Mouse (Mus musculus) left cerebral cortex, postnatal 14 days (tissue): ENCODE data around the gene Yipf2. TPM values are rescaled to one million over a fixed set of nuclear protein-coding genes. Genes with fewer than 3 reads are reported as not detected.
"Not testable (repeated sequence)": the region's sequence is repeated elsewhere in the genome, so short reads cannot be mapped to it uniquely, and the experiment has no call there.

Experiments
- DNase-seq, 2 experiments: peaks; one replicate each; pipeline ENCODE4 v3.0.0; 2021 to 2022; ENCODE audit warnings: low spot score in 2 of 2, mixed read lengths in 1 of 2
- intact Hi-C: fragments of 180-260 bp; cut with DNase I; formaldehyde crosslinking; loops from one replicate; pipeline ENCODE4 v1.15.1; 2025
- total RNA-seq, 2 experiments: library from RNA; stranded (reverse); gene quantifications; 2 replicates each; pipeline ENCODE4 v1.2.3; 2021

Yipf2 gene
- total RNA-seq, 2 experiments from 2014 or later, result 17.5 to 19.2 TPM

DNA sequence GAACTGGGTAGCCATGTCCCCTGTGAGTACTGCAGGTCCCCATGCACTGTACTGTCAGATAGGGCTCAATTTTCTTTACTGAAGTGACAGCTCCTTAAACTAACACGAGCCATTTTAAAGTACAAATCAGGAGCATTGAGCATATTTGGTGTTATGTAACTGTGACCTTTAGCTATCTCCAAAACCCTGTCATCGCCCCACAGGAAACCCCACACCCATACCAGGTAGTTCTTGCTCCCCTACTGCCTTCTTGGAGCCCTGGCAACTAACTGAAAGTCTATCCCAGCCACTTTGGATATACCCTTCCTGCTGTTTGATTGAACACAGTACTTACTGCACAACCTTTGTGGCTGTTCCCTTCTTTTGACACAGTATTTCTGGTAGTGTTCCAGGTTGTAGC lies 25.6 kb downstream of the Yipf2 start:
- no peak for DNase-seq
- intact Hi-C loops, result no loop called here

DNA sequence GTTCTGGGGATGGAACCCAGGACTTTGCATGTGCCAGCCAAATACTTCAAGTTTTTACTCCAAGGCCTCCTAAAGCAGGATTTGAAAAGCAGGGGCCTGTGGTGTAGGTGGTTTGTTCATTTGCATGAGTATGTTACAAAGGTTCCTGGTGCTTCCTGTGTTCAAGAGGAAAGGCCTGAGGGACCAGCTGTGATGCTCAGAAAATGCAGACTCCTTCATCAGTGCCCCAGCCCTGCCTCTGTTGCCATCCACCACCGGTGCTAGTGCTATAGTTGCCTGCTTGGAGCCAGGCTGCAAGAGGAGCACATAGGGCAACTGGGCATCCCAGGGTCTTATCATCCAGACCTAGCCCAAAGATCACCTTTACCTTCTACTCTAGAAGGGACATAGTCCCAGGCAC lies 26.1 kb downstream of the Yipf2 start:
- no peak for DNase-seq
- intact Hi-C loops, result no loop called here

DNA sequence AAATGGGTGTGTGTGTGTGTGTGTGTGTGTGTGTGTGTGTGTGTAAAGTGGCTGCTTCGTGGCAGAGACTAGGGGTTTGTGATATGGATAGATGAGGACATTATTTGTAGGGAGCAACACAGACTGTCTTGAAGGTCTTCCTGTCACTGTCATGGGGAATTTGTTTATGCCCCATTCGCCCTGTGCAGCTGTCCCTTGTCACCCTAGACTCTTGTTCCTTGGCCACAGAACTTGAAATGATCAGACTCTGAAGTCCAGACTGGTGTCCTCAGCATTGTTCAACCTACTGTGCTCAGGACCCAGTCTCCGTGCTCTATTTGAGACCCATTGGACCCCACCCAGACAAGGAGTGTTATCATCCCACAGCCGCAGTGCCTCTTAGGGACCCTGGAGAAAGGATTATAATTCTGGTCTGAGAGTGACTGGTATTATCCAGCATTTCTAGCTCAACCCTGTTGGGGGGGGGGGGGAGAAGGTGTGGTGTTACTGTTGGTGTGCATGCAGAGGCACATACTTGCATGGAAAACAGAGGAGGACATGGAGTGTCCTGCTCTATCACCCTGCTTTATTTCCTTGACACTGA lies 27.5 kb downstream of the Yipf2 start:
- intact Hi-C loops, result no loop called here
- DNase-seq, result no peak

DNA sequence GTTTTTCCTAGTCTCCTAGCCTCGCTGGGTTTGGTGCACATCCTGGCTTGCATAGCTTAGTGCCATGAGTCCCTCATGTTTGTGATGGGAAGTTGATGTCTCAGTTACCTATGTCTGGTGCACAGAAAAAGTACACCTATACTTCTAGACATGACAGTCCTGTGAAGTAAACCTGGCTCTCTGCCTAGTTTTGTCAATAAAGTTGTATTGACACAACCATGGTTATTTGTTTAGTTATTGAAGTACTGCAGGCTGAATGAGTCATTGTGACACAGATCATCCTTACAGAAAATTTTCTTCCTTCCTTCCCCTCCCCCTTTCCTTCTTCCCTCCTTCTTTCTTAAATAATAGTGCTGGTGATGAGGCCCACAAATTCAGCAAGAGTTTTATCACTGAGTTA lies 28.2 kb downstream of the Yipf2 start:
- no peak for DNase-seq
- intact Hi-C loops, result no loop called here

DNA sequence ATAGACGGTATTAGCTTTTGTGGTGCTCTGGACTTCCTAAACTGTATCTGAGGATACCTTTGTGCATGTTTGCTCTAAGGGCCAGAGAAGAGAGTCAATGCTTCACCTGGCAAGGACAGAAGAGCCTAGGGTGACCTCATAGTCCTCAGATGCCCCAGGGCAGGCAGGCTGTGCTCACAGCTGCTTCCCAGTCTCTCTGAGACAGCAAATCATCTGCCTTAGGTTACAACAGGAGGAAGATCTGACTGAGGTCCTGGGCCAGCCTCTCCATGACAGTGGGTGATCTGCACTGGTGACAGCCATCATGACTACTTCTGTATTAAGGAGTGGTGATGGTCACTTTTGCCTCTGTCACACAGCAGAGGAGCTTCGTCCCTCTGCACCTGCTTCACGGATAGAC lies 33.5 kb downstream of the Yipf2 start:
- intact Hi-C loops, result no loop called here
- no peak for DNase-seq

DNA sequence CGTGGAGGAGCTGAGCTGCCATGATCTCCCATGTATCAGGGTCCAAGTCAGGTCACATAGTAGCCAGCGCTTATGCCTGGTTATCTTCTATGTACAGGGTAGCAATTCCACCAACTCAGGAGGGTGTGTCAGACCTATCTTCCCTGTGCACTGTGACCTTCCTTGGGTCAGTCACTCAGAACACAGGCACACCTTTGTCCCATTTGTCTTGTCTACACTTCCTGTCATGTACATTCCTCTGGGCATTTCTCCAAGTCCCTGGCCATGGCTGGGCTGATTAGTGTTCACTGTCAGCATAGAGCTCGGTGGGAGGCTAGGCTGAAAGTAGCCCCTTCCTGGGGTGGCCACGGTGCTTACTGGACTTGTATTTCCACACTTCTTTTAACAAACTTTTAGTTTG lies 34.3 kb downstream of the Yipf2 start:
- intact Hi-C loops, result no loop called here

DNA sequence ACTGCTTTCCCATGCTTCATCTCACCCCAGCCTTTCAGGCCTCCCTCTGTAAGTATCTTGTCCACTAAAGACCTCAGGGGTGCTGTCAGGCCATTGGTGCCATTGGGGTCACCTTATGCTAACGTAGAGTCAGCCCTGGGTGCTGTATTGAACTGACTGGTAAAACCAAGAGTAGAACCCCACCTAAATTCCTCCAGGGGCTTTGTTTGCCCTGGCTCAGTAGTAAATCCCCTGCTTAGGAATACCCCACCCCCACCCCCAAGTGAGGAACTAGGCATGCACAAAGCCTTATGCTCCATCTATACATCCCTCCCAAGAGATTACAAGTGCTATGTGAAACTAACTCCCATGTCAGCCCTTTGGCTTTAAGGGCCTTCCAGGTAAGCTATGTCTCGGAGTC lies 35.1 kb downstream of the Yipf2 start:
- intact Hi-C loops, result no loop called here

More for the DNA sequence above, 34.3 kb downstream of the Yipf2 start:
- DNase-seq, result no peak

DNA sequence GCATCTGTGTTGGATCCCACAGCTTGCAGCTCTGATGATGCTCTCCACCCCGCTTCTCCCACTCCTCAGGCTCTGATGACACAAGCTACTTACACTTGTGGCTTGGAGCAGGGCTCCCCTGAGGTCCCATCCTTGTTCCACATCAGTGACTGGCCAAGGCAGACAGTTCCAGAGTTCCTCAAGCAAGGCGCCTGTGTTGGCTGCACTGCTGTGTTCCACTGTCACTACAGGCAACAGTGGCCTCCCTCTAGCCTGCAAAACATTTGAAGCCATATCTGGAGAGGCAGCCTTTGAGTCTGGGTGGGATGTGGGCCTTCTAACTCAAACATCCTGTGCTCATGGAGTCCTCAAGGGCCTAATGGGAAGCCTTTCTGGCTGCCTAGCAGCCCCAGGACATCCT lies 35.6 kb downstream of the Yipf2 start:
- no peak for DNase-seq
- intact Hi-C loops, result no loop called here

More for the DNA sequence above, 35.1 kb downstream of the Yipf2 start:
- no peak for DNase-seq

DNA sequence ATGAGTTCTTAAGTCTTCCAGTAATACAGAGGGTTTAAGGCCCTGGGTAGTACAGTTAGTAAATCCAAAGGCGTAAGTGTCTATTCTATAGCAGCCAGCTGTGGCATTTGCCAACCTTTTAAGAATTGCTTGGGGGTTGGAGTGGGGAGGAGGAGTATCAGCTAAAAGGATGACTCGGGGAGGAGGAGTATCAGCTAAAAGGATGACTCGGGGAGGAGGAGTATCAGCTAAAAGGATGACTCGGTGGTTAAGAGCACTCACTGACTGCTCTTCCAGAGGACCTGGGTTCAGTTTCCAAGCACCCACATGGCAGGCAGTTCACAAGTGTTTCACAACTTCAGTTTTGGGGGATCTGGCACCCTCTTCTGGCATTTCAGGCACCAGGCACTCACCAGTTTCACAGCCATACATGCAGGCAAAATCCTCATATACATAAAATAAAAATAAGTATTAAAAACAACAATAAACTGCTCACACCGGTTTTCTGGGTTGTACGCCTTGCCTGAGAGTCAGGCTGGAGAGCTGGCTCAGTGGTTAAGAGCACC lies 37.4 kb downstream of the Yipf2 start:
- DNase-seq, result no peak

DNA sequence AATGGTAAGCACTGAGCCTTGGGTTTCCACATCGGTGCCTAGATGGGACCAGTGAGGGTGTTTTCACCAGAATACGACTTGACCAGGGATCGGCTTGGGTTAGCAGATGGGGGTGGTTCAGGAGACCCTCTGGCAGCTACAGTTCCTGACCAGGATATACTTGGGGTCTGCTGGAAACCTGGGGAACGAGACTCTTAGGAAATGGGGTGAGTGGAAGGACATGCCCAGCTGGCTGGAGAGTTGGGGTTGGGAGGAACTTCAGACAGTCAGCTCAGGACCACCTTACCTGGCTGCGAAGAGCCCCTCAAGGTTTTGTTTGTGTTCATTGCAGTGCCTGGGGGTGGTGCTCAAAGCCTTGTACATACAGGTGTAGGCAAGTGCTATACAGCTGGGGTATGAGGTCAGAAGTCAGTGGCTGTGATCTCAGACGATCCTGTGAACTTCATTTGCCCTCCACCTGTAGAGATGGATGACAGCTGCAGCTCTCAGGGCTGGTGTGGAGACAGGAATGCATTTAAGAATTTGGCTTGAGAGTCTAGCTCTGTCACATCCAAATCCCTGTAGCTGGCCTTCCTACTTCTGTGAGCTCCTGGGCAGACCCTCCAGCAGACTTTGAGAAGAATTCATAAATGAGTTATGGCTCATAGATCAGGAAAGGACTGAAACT lies 38.9 kb downstream of the Yipf2 start:
- intact Hi-C loops, result no loop called here
- no peak for DNase-seq

More for the DNA sequence above, 37.4 kb downstream of the Yipf2 start:
- intact Hi-C loops, result no loop called here

DNA sequence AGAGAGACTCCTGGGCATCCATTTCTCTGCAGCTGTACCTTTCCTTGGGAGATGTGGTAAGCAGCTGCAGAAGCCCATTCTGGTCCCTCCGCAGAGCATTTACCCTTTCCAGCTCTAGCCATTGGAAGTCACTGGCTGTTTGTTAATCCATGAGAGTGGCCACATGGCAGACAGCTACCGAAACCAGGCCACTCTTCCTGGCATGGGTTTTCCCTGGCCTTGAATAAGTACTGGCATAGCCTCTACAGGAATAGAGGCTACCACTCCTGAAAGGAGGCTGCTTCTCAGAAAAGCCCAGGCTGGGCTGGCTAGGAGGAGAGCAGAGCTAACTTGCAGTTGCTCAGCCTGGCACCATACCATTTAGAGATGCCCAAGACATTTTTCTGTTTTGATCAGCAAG lies 41.6 kb downstream of the Yipf2 start:
- intact Hi-C loops, result no loop called here
- DNase-seq, result no peak

DNA sequence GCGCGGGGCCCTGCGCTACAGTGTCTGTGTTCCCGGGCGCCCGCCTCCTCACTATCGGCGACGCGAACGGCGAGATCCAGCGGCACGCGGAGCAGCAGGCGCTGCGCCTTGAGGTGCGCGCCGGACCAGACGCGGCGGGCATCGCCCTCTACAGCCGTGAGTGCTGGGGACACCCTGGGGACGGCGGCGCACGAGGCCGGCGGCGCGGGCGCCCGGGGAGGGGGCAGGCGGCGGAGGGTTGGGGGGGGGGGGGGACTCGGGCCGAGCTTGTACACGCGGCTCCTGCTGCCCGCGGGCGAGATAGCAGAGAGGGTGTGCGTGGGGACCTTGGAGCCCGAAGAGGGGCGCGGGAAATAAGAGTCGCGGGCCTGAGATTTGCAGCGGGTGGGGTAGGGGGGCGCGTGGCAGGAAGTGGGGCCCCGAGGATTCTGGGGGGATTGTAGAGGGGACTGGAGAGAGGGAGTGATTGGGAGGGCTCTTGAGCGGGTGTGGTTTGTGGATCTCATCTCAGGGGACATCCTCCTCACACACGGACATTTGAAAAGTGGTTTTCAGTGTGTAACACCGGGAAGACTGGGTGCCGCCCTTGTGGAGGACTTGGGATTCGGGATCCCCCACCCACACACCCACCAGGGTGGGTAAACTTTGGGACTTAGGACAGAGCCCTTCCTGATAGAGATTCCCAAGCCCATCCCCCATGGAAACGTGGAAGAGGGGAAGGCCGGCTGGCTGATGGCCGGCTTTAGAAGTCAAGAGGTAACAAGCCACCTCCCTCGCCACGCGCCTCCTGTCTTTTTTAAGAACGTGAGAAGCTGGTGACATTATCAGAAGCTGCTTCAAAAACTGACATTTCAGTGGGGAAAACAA lies 45.3 kb downstream of the Yipf2 start:
- peak; percentile 45 to 62 for DNase-seq
- intact Hi-C loops, result loop anchor here (2.0 kb wide), 1 partner anchor 45 kb away; the partner anchor contains the start of genes Timm29 and Yipf2

DNA sequence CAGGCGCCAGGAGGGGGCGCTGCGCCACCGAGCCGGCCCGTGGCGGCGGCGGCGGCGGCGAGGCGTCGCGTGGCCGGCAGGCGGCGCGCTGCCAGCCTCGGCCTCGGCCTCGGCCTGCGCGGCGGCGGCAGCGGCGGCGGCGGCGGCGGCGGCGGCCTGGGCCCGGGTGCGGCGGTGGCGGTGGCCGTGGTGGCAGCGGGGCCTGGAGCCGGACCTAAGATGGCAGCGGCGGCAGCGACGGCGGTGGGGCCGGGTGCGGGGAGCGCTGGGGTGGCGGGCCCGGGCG lies 45.9 kb downstream of the Yipf2 start, which contains the start of gene Carm1:
TSS of gene Carm1 (plus strand) at position 106 of the 286 bp plus-strand sequence.
- DNase-seq, result no peak
- intact Hi-C loops, result loop anchor here (2.0 kb wide), 1 partner anchor 46 kb away; the partner anchor contains the start of genes Timm29 and Yipf2

DNA sequence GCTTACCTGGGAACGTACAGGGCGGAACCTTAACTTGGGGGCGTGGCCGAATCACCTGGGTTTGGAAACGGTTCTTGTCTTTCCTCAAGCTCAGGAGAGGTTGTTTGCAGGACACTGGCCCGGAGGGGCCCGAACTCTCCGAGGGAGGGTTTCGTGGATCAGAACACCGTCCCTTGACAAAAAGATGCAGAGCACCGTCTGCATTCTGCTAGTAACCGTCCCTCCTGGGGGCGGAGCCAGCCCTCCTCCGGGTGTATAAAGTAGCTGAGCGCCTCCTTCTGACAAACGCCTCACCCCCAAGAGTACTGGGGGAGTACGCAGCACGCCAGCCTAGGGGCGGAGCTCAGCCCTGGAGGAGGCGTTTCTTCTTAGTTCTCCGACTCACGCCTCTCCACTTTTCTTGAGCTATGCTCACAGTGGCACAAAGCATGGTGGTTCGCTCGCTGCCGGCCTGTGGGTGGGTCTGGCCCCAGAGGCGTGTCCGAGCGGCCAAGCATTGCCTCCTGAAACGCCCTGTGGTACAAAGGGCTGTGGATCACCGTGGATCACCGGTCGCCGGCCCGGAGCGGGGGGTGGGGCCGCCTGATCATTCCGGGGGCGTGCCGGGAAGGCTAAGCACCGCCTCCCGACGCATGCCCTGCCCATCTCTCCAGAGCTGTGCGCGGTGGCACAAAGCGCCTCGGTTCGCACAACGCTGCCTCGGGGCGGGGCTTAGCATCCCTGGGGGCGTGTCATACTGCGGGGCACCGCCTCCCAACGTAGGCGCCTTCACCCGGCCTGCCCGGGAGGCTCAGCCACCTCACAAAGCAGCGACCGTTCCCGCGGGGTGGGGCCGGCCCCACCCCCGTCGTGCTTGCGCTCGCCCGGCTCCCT lies 46.5 kb downstream of the Yipf2 start:
- peak; percentile 99 for DNase-seq
- intact Hi-C loops, result loop anchor here (2.0 kb wide), 1 partner anchor 47 kb away; the partner anchor contains the start of genes Timm29 and Yipf2

DNA sequence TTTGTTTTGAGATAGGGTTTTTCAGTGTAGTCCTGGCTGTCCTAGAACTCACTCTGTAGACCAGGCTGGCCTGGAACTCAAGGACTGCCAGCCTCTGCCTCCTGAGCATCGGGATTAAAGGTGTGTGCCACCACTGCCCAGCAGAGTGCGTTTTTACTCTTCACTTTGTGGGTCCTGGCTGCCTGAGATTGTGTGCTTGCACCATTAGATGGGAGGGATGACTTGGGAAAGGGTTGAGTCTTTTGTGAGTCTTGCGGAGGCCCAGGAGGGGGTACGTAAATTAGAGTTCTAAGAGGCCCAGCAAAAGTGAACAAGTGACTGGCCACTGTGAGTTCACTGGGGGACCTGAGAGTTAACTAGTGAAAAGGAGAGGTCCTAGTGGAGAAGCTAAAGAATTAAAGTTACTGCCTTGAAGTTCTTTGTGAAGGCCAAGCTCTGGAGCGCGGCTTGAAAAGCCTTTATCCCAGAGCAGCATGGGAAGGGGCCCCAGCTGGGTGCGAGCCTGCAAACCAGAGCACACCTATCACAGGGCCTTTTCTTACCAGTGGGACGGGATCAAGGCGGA lies 47.2 kb downstream of the Yipf2 start:
- DNase-seq, result no peak
- intact Hi-C loops, result no loop called here

DNA sequence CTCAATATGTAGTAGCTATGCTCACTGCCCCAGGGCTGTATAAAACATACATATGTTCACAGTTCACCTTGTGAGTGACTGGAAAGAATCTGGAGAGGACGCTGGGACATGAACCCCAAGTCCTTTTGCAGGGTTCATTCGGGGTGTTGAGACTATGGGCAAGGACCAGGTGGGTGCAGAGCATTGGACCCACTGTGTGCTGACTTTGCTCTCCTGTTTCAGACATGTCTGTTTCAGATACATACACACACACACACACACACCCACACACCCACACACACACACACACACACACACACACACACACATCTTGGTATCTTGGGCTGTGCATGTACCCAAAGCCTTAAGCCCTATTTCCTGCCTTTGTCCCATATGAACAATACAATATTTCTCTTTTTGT lies 50.6 kb downstream of the Yipf2 start:
- DNase-seq, intact Hi-C loops: not testable (repeated sequence)

DNA sequence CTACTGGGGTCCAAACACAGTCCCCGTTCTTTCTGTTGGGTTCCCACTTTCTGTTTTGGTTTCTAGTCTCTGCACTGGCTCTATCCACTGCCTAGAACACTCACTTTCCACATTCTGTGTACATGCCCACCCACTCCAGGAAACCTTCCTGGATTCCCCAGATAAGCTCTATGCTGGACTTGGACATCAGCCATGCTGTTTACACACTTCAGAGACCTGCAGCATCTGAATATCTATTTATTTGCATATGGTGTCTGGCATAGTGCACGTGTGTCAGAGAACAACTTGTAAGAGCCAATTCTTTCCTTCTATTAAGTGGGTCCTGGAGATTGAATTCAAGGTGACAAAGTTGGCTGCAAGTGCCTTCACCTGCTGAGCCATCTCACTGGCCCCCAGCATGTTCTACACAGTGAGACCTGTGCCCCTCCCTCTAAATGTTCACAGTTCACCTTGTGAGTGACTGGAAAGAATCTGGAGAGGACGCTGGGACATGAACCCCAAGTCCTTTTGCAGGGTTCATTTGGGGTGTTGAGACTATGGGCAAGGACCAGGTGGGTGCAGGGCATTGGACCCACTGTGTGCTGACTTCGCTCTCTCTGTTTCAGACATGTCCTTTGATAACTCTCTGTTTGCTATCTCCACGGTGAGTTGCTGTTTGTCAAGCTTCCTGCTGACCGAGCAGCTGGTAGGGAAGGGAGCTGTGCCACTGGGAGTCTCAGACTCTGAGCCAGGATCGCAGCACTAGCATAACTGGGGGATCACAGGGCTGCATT lies 52.5 kb downstream of the Yipf2 start:
- intact Hi-C loops, result no loop called here
- no peak for DNase-seq
